Mouse (Mus musculus) A20 (cell line): Measurements from ENCODE around the gene Rad51b.
A peak's percentile ranks its signal among the peaks of the same experiment; 100 is the strongest.

Experiments used
- DNase-seq: peaks from one replicate; pipeline ENCODE4 v3.0.0-alpha.2; 2011; ENCODE audit warnings: low read depth, low spot score

The Rad51b gene

GRCm38 (mm10) chr12:79762087-79762486, 465.0 kb downstream of the Rad51b start:
- no peak for DNase-seq

- no peak for DNase-seq
These were observed 465.6 kb downstream of the Rad51b start for GRCm38 (mm10) chr12:79762570-79763275.

- no peak for DNase-seq
These were observed 469.0 kb downstream of the Rad51b start for GRCm38 (mm10) chr12:79766116-79766515.

GRCm38 (mm10) chr12:79768741-79769322, 471.8 kb downstream of the Rad51b start:
- no peak for DNase-seq

- DNase-seq = no peak
These were observed 472.7 kb downstream of the Rad51b start for GRCm38 (mm10) chr12:79769763-79770162.

GRCm38 (mm10) chr12:79771194-79771593, 474.1 kb downstream of the Rad51b start:
- no peak for DNase-seq

- no peak for DNase-seq
These were observed 474.7 kb downstream of the Rad51b start for GRCm38 (mm10) chr12:79771741-79772140.

GRCm38 (mm10) chr12:79773246-79773645, 476.2 kb downstream of the Rad51b start:
- no peak for DNase-seq

GRCm38 (mm10) chr12:79774571-79774970, 477.5 kb downstream of the Rad51b start:
- DNase-seq = no peak

GRCm38 (mm10) chr12:79776828-79777227, 479.7 kb downstream of the Rad51b start:
- DNase-seq = no peak

- DNase-seq = no peak
These were observed 483.7 kb downstream of the Rad51b start for GRCm38 (mm10) chr12:79780745-79781144.

- peak; percentile 31 for DNase-seq
These were observed 484.7 kb downstream of the Rad51b start for GRCm38 (mm10) chr12:79781788-79782187.

GRCm38 (mm10) chr12:79782444-79783117, 485.5 kb downstream of the Rad51b start:
- no peak for DNase-seq

- DNase-seq = no peak
These were observed 487.1 kb downstream of the Rad51b start for GRCm38 (mm10) chr12:79784159-79784558.

GRCm38 (mm10) chr12:79785691-79786090, 488.6 kb downstream of the Rad51b start:
- no peak for DNase-seq

GRCm38 (mm10) chr12:79787538-79787937, 490.5 kb downstream of the Rad51b start:
- DNase-seq = no peak

GRCm38 (mm10) chr12:79788340-79788739, 491.3 kb downstream of the Rad51b start:
- no peak for DNase-seq

- no peak for DNase-seq
These were observed 492.4 kb downstream of the Rad51b start for GRCm38 (mm10) chr12:79789481-79789880.

- DNase-seq = no peak
These were observed 496.3 kb downstream of the Rad51b start for GRCm38 (mm10) chr12:79793382-79793781.

- no peak for DNase-seq
These were observed 497.7 kb downstream of the Rad51b start for GRCm38 (mm10) chr12:79794802-79795201.

- no peak for DNase-seq
These were observed 499.2 kb downstream of the Rad51b start for GRCm38 (mm10) chr12:79796260-79796659.
